Mouse (Mus musculus) myocyte (in vitro differentiated cells): ENCODE measurements around the gene Dnajc14. TPM values are rescaled to one million over a fixed set of nuclear protein-coding genes. Genes with fewer than 3 reads are reported as not detected.

Experiments
- H3K27me3 ChIP-seq: one replicate; pipeline ENCODE4 v1.6.1; 2011; ENCODE audit not compliant: control insufficient read depth, insufficient read depth, insufficient read length
- H3K36me3 ChIP-seq: one replicate; pipeline ENCODE4 v1.6.1; 2011; ENCODE audit not compliant: control insufficient read depth, insufficient read depth
- H3K4me2 ChIP-seq: one replicate; pipeline ENCODE4 v1.6.1; 2011; ENCODE audit warnings: low read depth, control low read depth
- H3K4me3 ChIP-seq: one replicate; pipeline ENCODE4 v1.5.1; 2011; ENCODE audit warnings: mild to moderate bottlenecking, control low read depth, moderate library complexity
- H3K79me2 ChIP-seq: one replicate; pipeline ENCODE4 v1.6.1; 2011; ENCODE audit not compliant: control insufficient read depth, insufficient read depth
- H3ac ChIP-seq: one replicate; pipeline ENCODE4 v1.6.1; 2011; ENCODE audit not compliant: control insufficient read depth, insufficient read length
- CEBPB ChIP-seq: IDR thresholded peaks from 2 replicates; pipeline ENCODE4 v1.6.1; 2011; ENCODE audit warnings: mild to moderate bottlenecking, moderate library complexity; ENCODE audit not compliant: poor library complexity, insufficient read depth, severe bottlenecking
- E2F4 ChIP-seq: IDR thresholded peaks from one replicate; pipeline ENCODE4 v1.6.1; 2011; ENCODE audit warnings: mild to moderate bottlenecking, control low read depth, moderate library complexity; ENCODE audit not compliant: insufficient read depth
- MAX ChIP-seq: IDR thresholded peaks from one replicate; pipeline ENCODE4 v1.6.1; 2011; ENCODE audit warnings: low read depth, mild to moderate bottlenecking, control low read depth
- MYOD1 ChIP-seq, 3 experiments: IDR thresholded peaks; one replicate each; pipeline ENCODE4 v1.6.1; 2011; ENCODE audit warnings: control low read depth in 2 of 3, low read depth in 2 of 3, mild to moderate bottlenecking in 2 of 3, moderate library complexity in 1 of 3; ENCODE audit not compliant: insufficient read length in 2 of 3, control insufficient read depth in 1 of 3
- MYOG ChIP-seq, 3 experiments: IDR thresholded peaks; one replicate each; pipeline ENCODE4 v1.6.1; 2011; ENCODE audit warnings: control low read depth in 2 of 3, low read depth in 2 of 3, mild to moderate bottlenecking in 2 of 3; ENCODE audit not compliant: insufficient read length in 2 of 3, control insufficient read depth in 1 of 3, insufficient read depth in 1 of 3
- POLR2A ChIP-seq: IDR thresholded peaks from one replicate; pipeline ENCODE4 v1.6.1; 2011; ENCODE audit warnings: low read depth, mild to moderate bottlenecking, control low read depth, moderate library complexity; ENCODE audit not compliant: insufficient read length
- POLR2AphosphoS2 ChIP-seq: IDR thresholded peaks from one replicate; pipeline ENCODE4 v1.6.1; 2011; ENCODE audit warnings: low read depth, control low read depth; ENCODE audit not compliant: insufficient read length
- REST ChIP-seq: IDR thresholded peaks from one replicate; pipeline ENCODE4 v1.6.1; 2011; ENCODE audit warnings: mild to moderate bottlenecking, control low read depth, moderate library complexity; ENCODE audit not compliant: insufficient read depth, insufficient read length
- SRF ChIP-seq: IDR thresholded peaks from one replicate; pipeline ENCODE4 v1.6.1; 2011; ENCODE audit warnings: low read depth; ENCODE audit not compliant: control insufficient read depth, insufficient read length
- TCF12 ChIP-seq: IDR thresholded peaks from one replicate; pipeline ENCODE4 v1.6.1; 2011; ENCODE audit warnings: mild to moderate bottlenecking, control low read depth; ENCODE audit not compliant: poor library complexity, insufficient read depth, severe bottlenecking
- TCF3 ChIP-seq: IDR thresholded peaks from one replicate; pipeline ENCODE4 v1.6.1; 2011; ENCODE audit warnings: low read depth, control low read depth; ENCODE audit not compliant: insufficient read length
- USF1 ChIP-seq: IDR thresholded peaks from one replicate; pipeline ENCODE4 v1.6.1; 2011; ENCODE audit warnings: low read depth, mild to moderate bottlenecking, control low read depth, moderate library complexity
- polyA plus RNA-seq: library from polyadenylated mRNA; unstranded; fragments of >200 nt; fragmentation: generic; extraction: Trizol; gene quantifications from one replicate; pipeline ENCODE4 v1.2.1, GENCODE M21; 2012; ENCODE audit warnings: missing spikeins

Gene Dnajc14
- polyA plus RNA-seq, 1 experiment: 39.0 TPM

GRCm38 (mm10) chr10:128866042-128866441 lies 62.2 kb downstream of the Dnajc14 start:
- Histone ChIP-seq H3K27me3 (no peaks in the 10 kb centered on the region), H3ac (no peak overlapping the region), H3K4me3 (no peak overlapping the region), H3K79me2 (no peaks in the 10 kb centered on the region), H3K4me2 (no peak overlapping the region), H3K36me3 (peaks cover 46% of the 10 kb centered on the region)
- TF ChIP-seq TCF3 (no peak), MYOG (IDR thresholded peaks at IDR 0.05; ENCODE audit: control insufficient read depth in 1 of 3, insufficient read depth in 1 of 3, insufficient read length in 2 of 3, low read depth in 2 of 3) (no peak), USF1 (no peak), MAX (no peak), SRF (no peak), CEBPB (no peak), MYOD1 (IDR thresholded peaks at IDR 0.05; ENCODE audit: control insufficient read depth in 1 of 3, insufficient read length in 2 of 3, low read depth in 2 of 3) (no peak), TCF12 (no peak), E2F4 (no peak), POLR2AphosphoS2 (no peak), REST (no peak), POLR2A (no peak)

GRCm38 (mm10) chr10:128866518-128866917 lies 62.7 kb downstream of the Dnajc14 start:
- TF ChIP-seq MYOG (IDR thresholded peaks at IDR 0.05; ENCODE audit: control insufficient read depth in 1 of 3, insufficient read depth in 1 of 3, insufficient read length in 2 of 3, low read depth in 2 of 3) (no peak), TCF3 (no peak), TCF12 (no peak), MAX (no peak), USF1 (no peak), REST (no peak), POLR2AphosphoS2 (no peak), CEBPB (no peak), MYOD1 (IDR thresholded peaks at IDR 0.05; ENCODE audit: control insufficient read depth in 1 of 3, insufficient read length in 2 of 3, low read depth in 2 of 3) (no peak), SRF (no peak), E2F4 (no peak), POLR2A (no peak)
- H3ac ChIP-seq: no peak overlapping the region
- no peak overlapping the region for H3K4me2 ChIP-seq
- H3K36me3 ChIP-seq: peaks cover 42% of the 10 kb centered on the region
- no peaks in the 10 kb centered on the region for H3K79me2 ChIP-seq
- no peaks in the 10 kb centered on the region for H3K27me3 ChIP-seq
- no peak overlapping the region for H3K4me3 ChIP-seq

Other genes with a start within 250 kb of the Dnajc14 start
- gene Pa2g4, start 238.1 kb upstream of the Dnajc14 start, polyA plus RNA-seq: 127 TPM
- gene Erbb3, start 214.4 kb upstream of the Dnajc14 start, polyA plus RNA-seq: 23.3 TPM
- gene Rps26, start 177.3 kb upstream of the Dnajc14 start, polyA plus RNA-seq: 1,658 TPM
- gene Ikzf4, start 158.1 kb upstream of the Dnajc14 start, polyA plus RNA-seq: 0.04 TPM
- 23.3 TPM for gene Suox, start 130.0 kb upstream of the Dnajc14 start, polyA plus RNA-seq
- gene Rab5b, start 107.8 kb upstream of the Dnajc14 start, polyA plus RNA-seq: 76.3 TPM
- 0.17 TPM for gene Pmel, start 99.9 kb upstream of the Dnajc14 start, polyA plus RNA-seq
- 39.9 TPM for gene Cdk2, start 99.0 kb upstream of the Dnajc14 start, polyA plus RNA-seq
- gene Dgka, start 59.2 kb upstream of the Dnajc14 start, polyA plus RNA-seq: 13.2 TPM
- 32.6 TPM for gene Pym1, start 56.2 kb upstream of the Dnajc14 start, polyA plus RNA-seq
- gene Mmp19, start 13.2 kb upstream of the Dnajc14 start, polyA plus RNA-seq: 12.1 TPM
- 18.7 TPM for gene Tmem198b, start 308 bp downstream of the Dnajc14 start, polyA plus RNA-seq
- 40.8 TPM for gene Sarnp, start 13.3 kb downstream of the Dnajc14 start, polyA plus RNA-seq
- 19.2 TPM for gene Ormdl2, start 17.6 kb downstream of the Dnajc14 start, polyA plus RNA-seq
- 17.9 TPM for gene Gdf11, start 87.7 kb downstream of the Dnajc14 start, polyA plus RNA-seq
- gene Cd63, start 96.9 kb downstream of the Dnajc14 start, polyA plus RNA-seq: 2,403 TPM
- 63.3 TPM for gene Rdh5, start 118.8 kb downstream of the Dnajc14 start, polyA plus RNA-seq
- gene Bloc1s1, start 120.0 kb downstream of the Dnajc14 start, polyA plus RNA-seq: 238 TPM
- gene Itga7, start 129.8 kb downstream of the Dnajc14 start, polyA plus RNA-seq: 635 TPM
- 0.71 TPM for gene Mettl7b, start 156.9 kb downstream of the Dnajc14 start, polyA plus RNA-seq
- not detected for gene Olfr9, start 185.4 kb downstream of the Dnajc14 start, polyA plus RNA-seq
- gene Olfr763, start 206.7 kb downstream of the Dnajc14 start, polyA plus RNA-seq: 0.05 TPM
- gene Olfr764-ps1, start 235.8 kb downstream of the Dnajc14 start, polyA plus RNA-seq: 0.01 TPM
- gene Olfr765, start 245.9 kb downstream of the Dnajc14 start, polyA plus RNA-seq: not detected